Mouse (Mus musculus): ENCODE data around the gene Scamp3.

GRCm38 (mm10) chr3:89164506-89165267, 12.6 kb upstream of the Scamp3 start, which contains the start of gene Clk2:
- TF ChIP-seq CTCF (IDR thresholded peaks at IDR 0.05; ENCODE audit: low read depth), result no peak
- TF ChIP-seq EP300 (IDR thresholded peaks at IDR 0.05; ENCODE audit: low read depth), result no peak

Measured in liver, embryonic 14.5 days (tissue).